Mouse (Mus musculus): ENCODE measurements around the gene Rgs11.

DNA sequence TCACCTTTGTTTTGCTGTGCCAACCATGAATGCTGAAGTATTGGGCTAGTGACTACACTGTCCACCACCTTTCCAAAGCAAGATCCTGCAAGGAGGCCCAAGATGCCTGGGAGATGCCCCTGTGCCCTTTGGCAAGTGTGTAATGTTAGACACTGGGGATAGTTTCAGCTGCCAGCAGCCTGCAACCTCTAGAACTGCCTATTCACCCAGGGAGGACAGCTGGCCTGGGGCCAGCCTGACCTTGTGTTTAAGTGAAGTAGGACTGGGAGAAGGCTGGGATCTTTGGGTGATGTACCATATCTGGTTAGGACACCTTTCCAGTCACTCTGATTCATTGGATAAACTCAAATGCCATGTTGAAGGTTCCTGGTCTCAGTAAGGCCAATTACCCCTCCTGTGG is 753 bp upstream of the Rgs11 start:
- TF ChIP-seq GATA1 (IDR thresholded peaks at IDR 0.05; ENCODE audit: low read length) (no peak), TAL1 (IDR thresholded peaks at IDR 0.05; ENCODE audit: low read length) (no peak)
